Comparison of ENCODE assay signal across 16 mouse cellular contexts in genomic region chr3:152920365-152920764, GRCm38 (mm10).
DNase-seq lines count a peak whose midpoint lies in the region; ATAC-seq lines count a peak whose summit lies in the region.
"Had no signal": no experiment of that assay in that cellular context is flagged by ENCODE, and none has a peak within 500 bp of the region (broad histone marks: within the 10 kb centered on the region; RNA-seq: fewer than 3 reads in every experiment).

No protein-coding gene starts in this region.

- H3K27ac ChIP-seq in lung, embryonic 16.5 days (ENCODE audit: low read length), result no peak overlapping the region
- H3K27ac ChIP-seq in liver, embryonic 12.5 days, result no peak overlapping the region
- H3K27ac ChIP-seq in midbrain, embryonic 16.5 days (ENCODE audit: low read length), result no peak overlapping the region
- H3K27ac ChIP-seq: forebrain, embryonic 13.5 days; heart, embryonic 10.5 days; limb, embryonic 13.5 days; macrophage; neural tube, embryonic 15.5 days had no signal

- H3K4me2 ChIP-seq in lung, embryonic 16.5 days (ENCODE audit: low read depth, low read length), result no peak overlapping the region
- no peak overlapping the region for H3K4me2 ChIP-seq in liver, embryonic 12.5 days
- H3K4me2 ChIP-seq in midbrain, embryonic 16.5 days (ENCODE audit: low read length), result no peak overlapping the region
- H3K4me2 ChIP-seq: forebrain, embryonic 13.5 days; limb, embryonic 13.5 days; neural tube, embryonic 15.5 days had no signal

- whole genome bisulfite sequencing in lung, embryonic 16.5 days, result 49% methylated on average over 3 of the region's 3 CpGs
- WGBS in liver, embryonic 12.5 days (ENCODE audit: insufficient replicate concordance), result 48% methylated on average over 3 of the region's 3 CpGs
- 81% methylated on average over 3 of the region's 3 CpGs for WGBS in midbrain, embryonic 16.5 days

- H3K4me3 ChIP-seq in lung, embryonic 16.5 days (ENCODE audit: low read length), result no peak overlapping the region
- H3K4me3 ChIP-seq in liver, embryonic 12.5 days, result no peak overlapping the region
- H3K4me3 ChIP-seq in midbrain, embryonic 16.5 days (ENCODE audit: low read depth, low read length), result no peak overlapping the region
- H3K4me3 ChIP-seq: forebrain, embryonic 13.5 days; heart, embryonic 10.5 days; limb, embryonic 13.5 days; neural tube, embryonic 15.5 days had no signal

- no peak for DNase-seq in lung, postnatal 10 days
- DNase-seq in CD4-positive helper T cell, adult 2 months (ENCODE audit: low read depth, low spot score), result peak; percentile 74
- no peak for DNase-seq in spleen, adult 12 weeks (ENCODE audit: low spot score)
- DNase-seq: adrenal gland, adult 2 months; cerebellum, adult 18-20 months; heart, postnatal 36 days had no signal

- peak; percentile 10; the same call in 1 of the 2 replicates for ATAC-seq in lung, embryonic 16.5 days (ENCODE audit: low read depth)
- peak; percentile 81 for ATAC-seq in activated CD4-positive, CD25-positive, alpha-beta regulatory T cell, adult 4 months
- peak; percentile 72 for ATAC-seq in megakaryocyte progenitor cell, adult 5-6 weeks (replicated peaks; ENCODE audit: poor library complexity)
- ATAC-seq in liver, embryonic 12.5 days, result no peak
- no peak for ATAC-seq in midbrain, embryonic 16.5 days
- ATAC-seq: forebrain, embryonic 13.5 days had no signal

- no peak overlapping the region for H3K9ac ChIP-seq in lung, embryonic 16.5 days (ENCODE audit: low read length)
- no peak overlapping the region for H3K9ac ChIP-seq in liver, embryonic 12.5 days
- H3K9ac ChIP-seq in midbrain, embryonic 16.5 days (ENCODE audit: low read depth, low read length), result no peak overlapping the region
- H3K9ac ChIP-seq: forebrain, embryonic 13.5 days; limb, embryonic 13.5 days; neural tube, embryonic 15.5 days had no signal

- no peaks in the 10 kb centered on the region for H3K36me3 ChIP-seq in lung, embryonic 16.5 days (ENCODE audit: control insufficient read depth, insufficient read depth, low read length)
- no peaks in the 10 kb centered on the region for H3K36me3 ChIP-seq in liver, embryonic 12.5 days
- H3K36me3 ChIP-seq in midbrain, embryonic 16.5 days (ENCODE audit: control insufficient read depth, insufficient read depth, low read length), result no peaks in the 10 kb centered on the region
- H3K36me3 ChIP-seq: heart, embryonic 10.5 days; limb, embryonic 13.5 days; neural tube, embryonic 15.5 days had no signal

- no peaks in the 10 kb centered on the region for H3K27me3 ChIP-seq in lung, embryonic 16.5 days (ENCODE audit: control insufficient read depth, insufficient read depth, low read depth, low read length)
- 0 out of 2 replicates have a peak, but pooled peaks cover 2% of the 10 kb centered on the region for H3K27me3 ChIP-seq in liver, embryonic 12.5 days (replicated peaks)
- H3K27me3 ChIP-seq in midbrain, embryonic 16.5 days (ENCODE audit: control insufficient read depth, insufficient read depth, low read depth, low read length), result no peaks in the 10 kb centered on the region
- H3K27me3 ChIP-seq: forebrain, embryonic 13.5 days; limb, embryonic 13.5 days; neural tube, embryonic 15.5 days had no signal

- H3K9me3 ChIP-seq in lung, embryonic 16.5 days (ENCODE audit: control insufficient read depth, low read length), result no peaks in the 10 kb centered on the region
- no peaks in the 10 kb centered on the region for H3K9me3 ChIP-seq in liver, embryonic 12.5 days (replicated peaks)
- H3K9me3 ChIP-seq in midbrain, embryonic 16.5 days (replicated peaks; ENCODE audit: control insufficient read depth, low read length, poor library complexity, severe bottlenecking), result no peaks in the 10 kb centered on the region
- H3K9me3 ChIP-seq: forebrain, embryonic 13.5 days; heart, embryonic 10.5 days; limb, embryonic 13.5 days; neural tube, embryonic 15.5 days had no signal

- peaks cover 5% of the 10 kb centered on the region; the same call in 1 of the 2 replicates for H3K4me1 ChIP-seq in lung, embryonic 16.5 days (replicated peaks; ENCODE audit: control insufficient read depth, insufficient read depth, low read length)
- peaks cover 9% of the 10 kb centered on the region for H3K4me1 ChIP-seq in liver, embryonic 12.5 days
- peaks cover 5% of the 10 kb centered on the region; the same call in 1 of the 2 replicates for H3K4me1 ChIP-seq in midbrain, embryonic 16.5 days (ENCODE audit: control insufficient read depth, insufficient read depth, low read length)
- H3K4me1 ChIP-seq: forebrain, embryonic 13.5 days; limb, embryonic 13.5 days had no signal

Comparison
In these comparisons a context has a peak if more than half of its experiments do, and no peak if none do; other contexts are left out.
1. ATAC-seq: peak in lung, embryonic 16.5 days (single experiment), activated CD4-positive, CD25-positive, alpha-beta regulatory T cell, adult 4 months (single experiment) and megakaryocyte progenitor cell, adult 5-6 weeks (single experiment); none in liver, embryonic 12.5 days (single experiment) and midbrain, embryonic 16.5 days (single experiment).